Mouse (Mus musculus): ENCODE measurements around the gene Gdf15. TPM values are rescaled to one million over a fixed set of nuclear protein-coding genes. Genes with fewer than 3 reads are reported as not detected.
A peak's percentile ranks its signal among the peaks of the same experiment; 100 is the strongest.
"Not testable (repeated sequence)": the region's sequence is repeated elsewhere in the genome, so short reads cannot be mapped to it uniquely, and the experiment has no call there.

The Gdf15 gene
- polyA plus RNA-seq, 1 experiment from 2014 or later: 3.1 TPM

- Histone ChIP-seq H3K27me3 (ENCODE audit: control insufficient read depth, insufficient read depth, low read depth, low read length) (no peaks in the 10 kb centered on the region), H3K4me1 (ENCODE audit: control insufficient read depth, low read depth, low read length) (peaks cover 41% of the 10 kb centered on the region), H3K27ac (ENCODE audit: low read length) (peak overlapping the region; percentile 63), H3K36me3 (ENCODE audit: control insufficient read depth, insufficient read depth) (peaks cover 11% of the 10 kb centered on the region), H3K4me2 (ENCODE audit: low read depth, low read length) (peak overlapping the region; percentile 100), H3K4me3 (ENCODE audit: low read depth, low read length) (peak overlapping the region; percentile 69), H3K9me3 (replicated peaks; ENCODE audit: control insufficient read depth, low read length) (no peaks in the 10 kb centered on the region), H3K9ac (ENCODE audit: low read depth, low read length) (peak overlapping the region; percentile 68)
- WGBS (ENCODE audit: insufficient replicate concordance): 9% methylated on average over 82 of the region's 82 CpGs
- ATAC-seq (ENCODE audit: low read depth): peak; percentile 5
These were observed 37.4 kb downstream of the Gdf15 start for GRCm38 (mm10) chr8:70594621-70595564.

GRCm38 (mm10) chr8:70593961-70594609 is 38.2 kb downstream of the Gdf15 start, which contains the start of gene Isyna1:
Gene Isyna1 (plus strand): TSS chr8:70594373.
- peaks cover 11% of the 10 kb centered on the region for H3K36me3 ChIP-seq (ENCODE audit: control insufficient read depth, insufficient read depth)
- H3K4me1 ChIP-seq (ENCODE audit: control insufficient read depth, low read depth, low read length): peaks cover 41% of the 10 kb centered on the region
- under 1% methylated on average over 40 of the region's 40 CpGs for WGBS (ENCODE audit: insufficient replicate concordance)

GRCm38 (mm10) chr8:70593173-70593572 is 39.1 kb downstream of the Gdf15 start:
- no peaks in the 10 kb centered on the region for H3K9me3 ChIP-seq (replicated peaks; ENCODE audit: control insufficient read depth, low read length)
- H3K4me2 ChIP-seq (ENCODE audit: low read depth, low read length): peak overlapping the region; percentile 100; the same call in 1 of the 2 replicates
- WGBS (ENCODE audit: insufficient replicate concordance): 63% methylated on average over 8 of the region's 8 CpGs
- H3K27me3 ChIP-seq (ENCODE audit: control insufficient read depth, insufficient read depth, low read depth, low read length): no peaks in the 10 kb centered on the region
- ATAC-seq (ENCODE audit: low read depth): no peak
- no peak overlapping the region for H3K9ac ChIP-seq (ENCODE audit: low read depth, low read length)
- H3K27ac ChIP-seq (ENCODE audit: low read length): peak overlapping the region; percentile 63
- peaks cover 11% of the 10 kb centered on the region for H3K36me3 ChIP-seq (ENCODE audit: control insufficient read depth, insufficient read depth)
- H3K4me1 ChIP-seq (ENCODE audit: control insufficient read depth, low read depth, low read length): peaks cover 36% of the 10 kb centered on the region
- peak overlapping the region; percentile 69; the same call in 1 of the 2 replicates for H3K4me3 ChIP-seq (ENCODE audit: low read depth, low read length)

More at GRCm38 (mm10) chr8:70593961-70594609, 38.2 kb downstream of the Gdf15 start, which contains the start of gene Isyna1:
- H3K4me2 ChIP-seq (ENCODE audit: low read depth, low read length): peak within 1 kb of the TSS; percentile 100
- H3K9me3 ChIP-seq (replicated peaks; ENCODE audit: control insufficient read depth, low read length): no peaks in the 10 kb centered on the region
- ATAC-seq (ENCODE audit: low read depth): peak; percentile 86
- H3K4me3 ChIP-seq (ENCODE audit: low read depth, low read length): peak within 1 kb of the TSS; percentile 69
- peak within 1 kb of the TSS; percentile 68 for H3K9ac ChIP-seq (ENCODE audit: low read depth, low read length)
- H3K27me3 ChIP-seq (ENCODE audit: control insufficient read depth, insufficient read depth, low read depth, low read length): no peaks in the 10 kb centered on the region
- H3K27ac ChIP-seq (ENCODE audit: low read length): peak within 1 kb of the TSS; percentile 63

GRCm38 (mm10) chr8:70591569-70591968 is 40.7 kb downstream of the Gdf15 start:
- ATAC-seq (ENCODE audit: low read depth): no peak
- no peak overlapping the region for H3K4me3 ChIP-seq (ENCODE audit: low read depth, low read length)
- no peak overlapping the region for H3K27ac ChIP-seq (ENCODE audit: low read length)
- no peaks in the 10 kb centered on the region for H3K9me3 ChIP-seq (replicated peaks; ENCODE audit: control insufficient read depth, low read length)
- no peak overlapping the region for H3K9ac ChIP-seq (ENCODE audit: low read depth, low read length)
- WGBS (ENCODE audit: insufficient replicate concordance): 91% methylated on average over 12 of the region's 12 CpGs
- H3K27me3 ChIP-seq (ENCODE audit: control insufficient read depth, insufficient read depth, low read depth, low read length): no peaks in the 10 kb centered on the region
- no peak overlapping the region for H3K4me2 ChIP-seq (ENCODE audit: low read depth, low read length)
- peaks cover 32% of the 10 kb centered on the region for H3K4me1 ChIP-seq (ENCODE audit: control insufficient read depth, low read depth, low read length)
- peaks cover 11% of the 10 kb centered on the region for H3K36me3 ChIP-seq (ENCODE audit: control insufficient read depth, insufficient read depth)

- not testable (repeated sequence) for H3K27ac ChIP-seq (ENCODE audit: low read length); H3K9ac ChIP-seq (ENCODE audit: low read depth, low read length); H3K4me1 ChIP-seq (ENCODE audit: control insufficient read depth, low read depth, low read length); H3K9me3 ChIP-seq (replicated peaks; ENCODE audit: control insufficient read depth, low read length); H3K4me2 ChIP-seq (ENCODE audit: low read depth, low read length); H3K27me3 ChIP-seq (ENCODE audit: control insufficient read depth, insufficient read depth, low read depth, low read length); H3K4me3 ChIP-seq (ENCODE audit: low read depth, low read length); ATAC-seq (ENCODE audit: low read depth)
- peaks cover 27% of the 10 kb centered on the region for H3K36me3 ChIP-seq (ENCODE audit: control insufficient read depth, insufficient read depth)
- WGBS (ENCODE audit: insufficient replicate concordance): 74% methylated on average over 4 of the region's 4 CpGs
These were observed 44.3 kb downstream of the Gdf15 start for GRCm38 (mm10) chr8:70587955-70588354.

- Histone ChIP-seq H3K36me3 (ENCODE audit: control insufficient read depth, insufficient read depth) (peaks cover 29% of the 10 kb centered on the region), H3K27me3 (ENCODE audit: control insufficient read depth, insufficient read depth, low read depth, low read length) (no peaks in the 10 kb centered on the region)
- WGBS (ENCODE audit: insufficient replicate concordance): 35% methylated on average over 7 of the region's 7 CpGs
These were observed 47.0 kb downstream of the Gdf15 start for GRCm38 (mm10) chr8:70585258-70585652.

GRCm38 (mm10) chr8:70584606-70585257 is 47.5 kb downstream of the Gdf15 start:
- Histone ChIP-seq H3K4me3 (ENCODE audit: low read depth, low read length) (no peak overlapping the region), H3K36me3 (ENCODE audit: control insufficient read depth, insufficient read depth) (peaks cover 30% of the 10 kb centered on the region), H3K4me2 (ENCODE audit: low read depth, low read length) (no peak overlapping the region), H3K4me1 (ENCODE audit: control insufficient read depth, low read depth, low read length) (no peaks in the 10 kb centered on the region), H3K9me3 (replicated peaks; ENCODE audit: control insufficient read depth, low read length) (no peaks in the 10 kb centered on the region), H3K27ac (ENCODE audit: low read length) (no peak overlapping the region), H3K27me3 (ENCODE audit: control insufficient read depth, insufficient read depth, low read depth, low read length) (no peaks in the 10 kb centered on the region), H3K9ac (ENCODE audit: low read depth, low read length) (no peak overlapping the region)
- 84% methylated on average over 9 of the region's 9 CpGs for WGBS (ENCODE audit: insufficient replicate concordance)
- no peak for ATAC-seq (ENCODE audit: low read depth)

More at GRCm38 (mm10) chr8:70585258-70585652, 47.0 kb downstream of the Gdf15 start:
- Histone ChIP-seq H3K4me2 (ENCODE audit: low read depth, low read length) (no peak overlapping the region), H3K27ac (ENCODE audit: low read length) (no peak overlapping the region), H3K9me3 (replicated peaks; ENCODE audit: control insufficient read depth, low read length) (no peaks in the 10 kb centered on the region), H3K4me3 (ENCODE audit: low read depth, low read length) (no peak overlapping the region), H3K9ac (ENCODE audit: low read depth, low read length) (no peak overlapping the region), H3K4me1 (ENCODE audit: control insufficient read depth, low read depth, low read length) (no peaks in the 10 kb centered on the region)
- ATAC-seq (ENCODE audit: low read depth): no peak

GRCm38 (mm10) chr8:70583476-70584387 is 48.5 kb downstream of the Gdf15 start:
- H3K4me1 ChIP-seq (ENCODE audit: control insufficient read depth, low read depth, low read length): no peaks in the 10 kb centered on the region
- no peak overlapping the region for H3K4me2 ChIP-seq (ENCODE audit: low read depth, low read length)
- H3K4me3 ChIP-seq (ENCODE audit: low read depth, low read length): no peak overlapping the region
- WGBS (ENCODE audit: insufficient replicate concordance): 84% methylated on average over 18 of the region's 18 CpGs
- H3K27ac ChIP-seq (ENCODE audit: low read length): no peak overlapping the region
- H3K9me3 ChIP-seq (replicated peaks; ENCODE audit: control insufficient read depth, low read length): no peaks in the 10 kb centered on the region
- H3K27me3 ChIP-seq (ENCODE audit: control insufficient read depth, insufficient read depth, low read depth, low read length): no peaks in the 10 kb centered on the region
- no peak for ATAC-seq (ENCODE audit: low read depth)
- H3K36me3 ChIP-seq (ENCODE audit: control insufficient read depth, insufficient read depth): peaks cover 36% of the 10 kb centered on the region
- no peak overlapping the region for H3K9ac ChIP-seq (ENCODE audit: low read depth, low read length)

All from liver, embryonic 16.5 days (tissue).